Mouse (Mus musculus): Measurements from ENCODE around the gene Pomt1.

The Pomt1 gene

DNA sequence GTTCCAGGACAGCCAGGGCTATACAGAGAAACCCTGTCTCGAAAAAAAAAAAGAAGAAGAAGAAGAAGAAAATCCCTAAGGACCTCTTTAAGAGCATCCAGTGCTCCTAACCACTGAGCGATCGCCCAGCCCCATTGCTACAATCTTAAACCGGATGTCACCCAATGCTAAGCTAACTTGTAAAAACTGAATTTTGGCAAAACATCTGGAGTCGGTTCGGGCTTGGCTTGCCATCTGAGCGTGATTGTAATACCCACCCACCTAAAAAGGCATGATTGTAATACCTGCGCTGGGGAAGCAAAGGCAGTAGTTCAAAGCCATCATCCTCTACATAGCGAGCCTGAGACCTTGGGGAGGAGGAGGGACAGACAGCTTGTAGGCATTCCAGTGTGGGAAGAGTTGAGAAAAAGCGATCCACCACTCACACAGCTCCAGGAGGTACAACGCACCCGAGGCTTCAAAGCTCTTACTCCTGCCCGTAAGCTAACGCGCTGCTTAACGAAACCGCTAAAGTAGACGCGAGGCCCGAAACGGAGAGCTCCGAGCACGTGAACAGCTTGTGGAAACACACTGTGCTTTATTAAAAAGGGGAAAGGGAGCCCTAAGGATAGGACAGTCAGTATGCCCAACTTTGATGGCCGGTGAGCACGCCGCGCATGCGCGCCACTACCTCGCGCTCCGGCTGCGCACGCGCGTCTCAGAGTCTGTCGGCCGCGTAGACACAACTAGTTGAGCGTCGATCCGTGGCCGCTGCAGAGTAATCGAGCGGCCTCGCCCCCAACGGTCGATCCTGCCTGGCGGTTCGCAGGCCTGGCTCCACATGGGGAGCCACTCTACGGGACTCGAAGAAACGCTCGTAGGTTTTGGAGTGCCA, at the start of gene Pomt1:
Gene Pomt1 (plus strand): TSS at position 705 of the 874 bp plus-strand sequence.
- DNase-seq = peak; percentile 90

DNA sequence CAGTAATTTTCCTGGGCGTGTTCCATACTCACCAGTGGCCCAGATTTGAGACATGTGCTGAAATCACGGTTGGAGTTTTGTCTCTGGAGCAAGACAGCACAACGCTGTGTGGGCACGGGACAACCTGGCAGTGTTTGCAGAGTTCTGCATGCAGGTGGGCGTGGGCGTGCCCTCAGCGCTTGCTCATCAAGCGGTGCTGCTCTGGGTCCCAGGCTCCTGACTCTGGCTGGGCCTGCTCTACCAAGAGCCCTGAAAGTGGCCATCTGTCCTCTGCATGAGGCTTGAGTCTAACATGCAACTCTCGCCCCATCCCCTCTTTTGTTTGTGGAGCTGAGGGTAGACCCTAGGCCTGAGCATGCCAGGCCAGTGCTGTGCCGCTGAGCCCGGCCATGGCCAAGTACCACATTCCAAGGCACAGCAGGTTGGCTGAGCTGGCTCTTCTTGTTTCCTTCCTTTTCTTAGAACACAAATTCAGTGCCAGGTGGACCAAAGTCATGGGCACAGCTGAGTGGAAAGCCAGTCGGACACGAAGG, 49.3 kb upstream of the Pomt1 start:
- DNase-seq = no peak

DNA sequence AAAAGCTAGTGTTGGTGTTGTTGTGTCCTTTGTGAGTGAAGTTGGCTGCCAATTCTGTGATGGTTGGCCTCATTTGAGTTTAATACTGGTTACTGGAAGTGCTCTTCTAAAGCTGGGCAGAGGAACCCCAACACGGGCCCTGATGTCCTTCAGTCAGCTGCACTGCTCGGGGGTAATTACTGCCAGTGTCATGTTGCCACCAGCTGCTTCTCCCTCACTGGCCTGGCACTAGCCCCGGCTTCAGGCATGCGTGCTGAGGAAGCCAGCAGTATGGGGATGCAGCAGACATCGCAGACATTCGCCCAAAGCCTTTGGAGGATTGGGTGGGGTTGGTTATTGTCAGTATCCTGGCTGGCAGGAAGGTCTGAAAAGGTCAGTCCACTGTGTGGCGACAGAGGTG, 48.7 kb upstream of the Pomt1 start:
- no peak for DNase-seq

DNA sequence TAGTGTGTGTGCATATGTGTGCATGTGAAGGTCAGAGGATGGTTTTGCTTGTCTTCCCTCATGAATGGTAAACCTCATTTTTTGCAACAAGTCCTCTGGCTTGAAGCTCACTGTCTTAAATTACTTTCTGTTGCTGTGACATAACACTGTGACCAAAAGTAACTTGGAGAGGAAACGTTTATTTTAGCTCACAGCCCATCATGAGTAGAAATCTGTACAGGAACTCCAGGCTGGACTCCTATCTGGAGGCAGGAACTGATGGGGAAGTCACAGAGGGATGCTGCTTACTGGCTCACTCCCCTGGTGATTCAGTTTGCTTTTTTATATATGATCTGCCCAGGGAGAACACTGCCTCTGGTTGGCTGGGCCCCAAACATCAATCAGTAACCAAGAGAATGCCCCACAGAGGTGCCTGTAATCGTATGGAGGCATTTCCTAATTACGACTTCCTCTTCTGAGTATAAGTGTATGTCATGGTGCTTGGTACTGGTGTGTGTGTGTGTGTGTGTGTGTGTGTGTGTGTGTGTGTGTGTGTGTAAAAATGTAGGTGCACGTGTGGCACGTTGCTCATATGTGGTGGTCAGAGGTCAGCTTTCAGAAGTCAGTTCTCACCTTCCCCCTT, 47.2 kb upstream of the Pomt1 start:
- DNase-seq = no peak

DNA sequence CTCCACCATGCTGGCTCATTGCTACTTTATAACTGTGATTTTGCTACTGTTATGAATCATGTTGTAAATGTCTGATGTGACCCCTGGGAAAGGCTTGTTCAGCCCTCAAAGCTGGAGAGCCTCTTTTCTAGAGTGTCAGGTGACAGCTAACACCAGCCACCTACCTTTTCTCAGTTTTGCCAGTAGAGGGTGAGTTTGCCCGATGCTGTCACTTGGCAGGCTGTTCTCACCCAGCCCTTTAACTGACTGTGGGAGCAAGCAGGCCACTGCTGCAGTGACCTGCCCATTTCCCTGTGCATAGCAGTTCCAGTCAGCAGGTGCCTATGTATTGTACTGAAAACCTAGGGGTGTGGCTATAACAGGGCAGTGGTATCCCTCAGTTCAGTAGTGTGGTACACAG, 45.8 kb upstream of the Pomt1 start:
- no peak for DNase-seq

DNA sequence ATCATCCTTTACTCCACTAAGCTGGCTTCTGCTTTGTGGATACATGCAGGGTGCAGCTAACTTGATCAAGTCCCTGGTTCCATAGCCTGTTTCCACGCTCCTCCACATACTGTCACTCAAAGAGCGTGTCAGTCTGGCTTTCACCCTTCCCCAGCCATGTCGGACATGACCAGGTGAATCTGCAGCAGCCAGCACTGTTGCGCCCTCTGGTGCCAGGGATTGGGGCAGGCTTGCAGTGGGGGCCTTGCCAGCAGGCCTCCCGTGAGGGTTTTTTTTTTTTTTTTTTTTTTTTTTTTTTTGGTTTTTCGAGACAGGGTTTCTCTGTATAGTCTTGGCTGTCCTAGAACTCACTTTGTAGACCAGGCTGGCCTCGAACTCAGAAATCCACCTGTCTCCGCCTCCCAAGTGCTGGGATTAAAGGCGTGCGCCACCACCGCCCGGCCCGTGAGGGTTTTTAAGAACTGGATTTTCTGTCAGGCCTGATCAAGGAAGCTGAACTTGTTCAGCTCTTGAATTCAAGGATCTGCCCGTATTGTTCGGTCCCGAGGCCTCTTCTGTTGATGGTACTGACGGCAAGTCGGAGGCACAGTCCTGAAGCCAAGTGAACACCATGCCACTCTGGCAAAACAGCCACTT, 44.4 kb upstream of the Pomt1 start:
- peak; percentile 54 for DNase-seq

- DNase-seq = no peak
Measured at GRCm38 (mm10) chr2:32198977-32199376, 37.4 kb upstream of the Pomt1 start.

- no peak for DNase-seq
Measured at GRCm38 (mm10) chr2:32200033-32200432, 36.4 kb upstream of the Pomt1 start.

DNA sequence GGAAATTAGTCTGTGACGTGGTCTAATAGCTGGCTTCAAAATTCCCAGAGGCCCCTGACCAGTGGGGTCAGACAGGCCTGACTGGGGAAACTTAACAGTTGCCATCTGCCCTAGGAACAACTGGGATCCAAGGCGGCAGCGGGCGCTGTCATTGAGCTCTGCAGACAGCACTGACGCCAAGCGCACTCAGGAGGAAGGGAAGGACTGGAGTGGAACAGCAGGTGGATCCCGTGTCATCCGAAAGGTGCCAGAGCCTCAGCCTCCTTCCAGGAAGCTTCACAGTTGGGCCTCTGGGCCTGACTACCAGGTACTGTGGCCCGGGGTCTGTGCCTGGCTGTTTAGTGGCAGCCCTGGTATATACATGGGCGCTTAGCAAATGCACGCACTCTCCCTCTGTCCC, 35.7 kb upstream of the Pomt1 start:
- DNase-seq = no peak

GRCm38 (mm10) chr2:32201527-32201926, 34.9 kb upstream of the Pomt1 start:
- no peak for DNase-seq

GRCm38 (mm10) chr2:32203853-32204252, 32.5 kb upstream of the Pomt1 start:
- DNase-seq = no peak

DNA sequence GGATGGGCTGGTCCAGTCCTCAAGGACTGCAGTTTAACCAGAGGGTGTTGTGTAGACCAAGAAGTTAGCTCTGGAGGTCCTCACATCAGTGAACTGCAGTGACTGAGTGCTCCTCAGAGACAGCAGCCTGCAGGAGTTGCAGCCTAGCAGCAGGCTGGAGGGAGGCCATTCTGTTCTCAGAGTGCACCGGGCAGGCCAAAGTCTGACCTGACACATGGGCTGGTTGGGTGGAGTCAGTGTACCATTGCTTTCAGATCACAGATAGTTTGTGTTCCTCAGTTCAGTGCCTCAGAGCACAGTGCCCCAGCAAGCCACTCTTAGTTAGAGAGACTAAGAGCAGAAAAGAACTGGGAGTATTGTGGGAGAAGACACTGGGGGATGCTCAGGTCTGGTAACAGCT, 28.7 kb upstream of the Pomt1 start:
- DNase-seq = no peak

GRCm38 (mm10) chr2:32211689-32212088, 24.7 kb upstream of the Pomt1 start:
- DNase-seq = no peak

GRCm38 (mm10) chr2:32213000-32213399, 23.4 kb upstream of the Pomt1 start:
- peak; percentile 22 for DNase-seq

DNA sequence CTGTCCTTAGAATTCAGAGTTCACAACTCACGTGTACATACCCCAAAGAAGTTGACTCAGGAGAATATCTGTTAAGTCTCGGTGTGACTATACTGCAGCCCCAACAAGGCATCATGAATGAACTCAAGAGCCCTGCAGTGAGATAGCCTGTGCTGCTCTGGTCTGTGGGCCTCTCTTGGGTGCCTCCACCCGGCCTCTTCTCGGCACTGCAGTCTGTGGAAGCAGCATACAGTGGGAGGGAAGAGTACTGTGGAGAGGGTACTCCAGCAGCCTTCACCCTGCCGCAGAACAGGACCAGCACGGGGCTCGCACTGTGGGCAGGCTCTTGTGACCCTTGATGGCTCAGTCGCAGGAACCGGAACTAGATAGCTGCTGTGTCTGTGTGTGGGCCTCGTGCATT, 20.8 kb upstream of the Pomt1 start:
- no peak for DNase-seq

GRCm38 (mm10) chr2:32216506-32216905, 19.9 kb upstream of the Pomt1 start:
- DNase-seq = no peak

- no peak for DNase-seq
Measured at GRCm38 (mm10) chr2:32217656-32218055, 18.7 kb upstream of the Pomt1 start.

DNA sequence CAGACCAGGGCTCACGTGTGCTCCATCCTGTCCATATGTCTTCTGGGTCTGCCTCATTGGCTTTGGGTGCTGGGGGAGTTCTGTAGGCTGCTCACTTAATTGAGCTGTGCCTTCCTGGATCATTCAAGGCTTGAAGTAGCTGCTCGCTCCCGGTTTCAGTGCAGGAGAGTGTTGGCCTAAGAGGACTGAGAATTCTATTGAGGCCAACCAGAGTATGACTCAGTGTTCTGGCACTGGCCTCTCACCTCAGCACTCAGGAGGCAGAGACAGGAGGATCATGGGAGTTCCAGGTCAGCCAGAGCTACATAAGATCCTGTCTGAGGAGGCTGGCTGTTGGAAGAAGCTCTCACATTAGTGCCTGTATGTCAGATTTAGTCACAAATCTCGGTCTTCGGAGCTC, 18.3 kb upstream of the Pomt1 start:
- DNase-seq = no peak

GRCm38 (mm10) chr2:32218541-32219334, 17.7 kb upstream of the Pomt1 start:
- DNase-seq = no peak

DNA sequence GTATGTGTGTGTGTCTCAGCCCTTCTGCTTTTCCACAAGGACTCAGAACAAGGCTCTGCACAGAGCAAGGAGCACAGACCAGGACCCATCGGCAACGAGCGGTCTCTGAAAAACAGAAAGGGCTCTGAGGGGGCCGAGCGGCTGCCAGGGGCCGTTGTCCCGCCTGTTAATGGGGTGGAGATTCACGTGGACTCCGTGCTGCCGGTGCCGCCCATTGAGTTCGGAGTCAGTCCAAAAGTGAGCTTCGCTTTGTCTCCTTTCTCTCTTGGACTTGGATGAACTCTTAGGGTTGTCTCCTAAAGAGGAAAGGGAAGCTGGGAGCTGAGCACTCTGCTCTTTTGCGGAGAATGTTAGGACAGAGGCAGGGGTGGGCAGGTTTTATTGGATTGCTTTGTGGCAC, 16.9 kb upstream of the Pomt1 start:
- DNase-seq = no peak

- DNase-seq = no peak
Measured at GRCm38 (mm10) chr2:32220021-32220420, 16.4 kb upstream of the Pomt1 start.

DNA sequence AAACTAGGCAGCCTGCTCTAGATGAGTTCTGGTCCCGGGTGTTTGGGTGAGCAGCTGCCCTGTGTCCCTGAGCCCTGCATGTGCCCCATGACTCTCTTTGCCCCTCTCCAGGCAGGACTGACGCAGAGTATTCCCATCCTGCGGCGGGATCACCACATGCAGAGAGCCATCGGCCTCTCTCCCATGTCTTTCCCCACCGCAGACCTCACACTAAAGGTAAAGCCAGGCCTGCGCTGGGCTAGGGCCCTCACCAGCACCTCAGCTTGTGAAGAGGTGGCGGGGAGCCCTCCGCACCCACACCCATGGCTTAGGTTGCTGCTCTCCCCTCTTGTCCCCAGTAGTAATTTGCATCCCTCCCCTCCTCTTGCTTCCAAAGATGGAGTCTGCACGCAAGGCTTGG, 15.4 kb upstream of the Pomt1 start:
- DNase-seq = no peak

DNA sequence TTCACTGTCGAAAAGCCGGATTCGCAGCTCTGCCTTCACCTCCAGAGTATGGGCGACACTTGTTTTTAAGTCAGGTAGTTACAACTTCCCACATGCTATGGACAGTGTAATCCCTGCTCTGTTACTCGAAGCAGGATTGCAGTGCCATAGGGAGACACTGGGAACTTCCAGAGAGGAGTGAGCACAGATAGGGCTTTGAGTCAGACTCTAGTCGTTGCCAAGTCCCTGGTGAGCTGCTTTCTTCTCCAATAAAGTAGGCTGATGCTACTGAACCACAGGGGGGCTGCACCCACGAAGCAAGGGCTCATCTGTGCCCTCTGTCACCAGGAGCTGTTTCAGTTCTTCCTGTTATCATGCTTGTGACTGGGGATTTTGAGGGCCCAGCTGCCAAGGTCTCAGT, 14.8 kb upstream of the Pomt1 start:
- no peak for DNase-seq

All from right cerebral cortex, postnatal 4 days (tissue).